Mouse (Mus musculus): Measurements from ENCODE around the gene Prkci. TPM values are rescaled to one million over a fixed set of nuclear protein-coding genes. Genes with fewer than 3 reads are reported as not detected.

Prkci gene
- 15.1 and 19.1 TPM in 2 replicates for polyA plus RNA-seq (2015; fragmentation: Nextera tagmentation; extraction: Ambion mirVana)

- no peaks in the 10 kb centered on the region for H3K9me3 ChIP-seq (replicated peaks)
- H3K4me1 ChIP-seq (replicated peaks), result peaks cover 36% of the 10 kb centered on the region
- peak within 1 kb of the TSS; percentile 64 for H3K4me2 ChIP-seq
- peak within 1 kb of the TSS; percentile 93 for H3K9ac ChIP-seq
- no peaks in the 10 kb centered on the region for H3K27me3 ChIP-seq
- WGBS, result under 1% methylated on average over 49 of the region's 50 CpGs
- H3K4me3 ChIP-seq, result peak within 1 kb of the TSS; percentile 90
- peak; percentile 98 for ATAC-seq (replicated peaks; ENCODE audit: insufficient number of reproducible peaks, insufficient read depth, low FRiP score, low read depth)
- no peaks in the 10 kb centered on the region for H3K36me3 ChIP-seq
- peak within 1 kb of the TSS; percentile 93 for H3K27ac ChIP-seq
These were observed at the start of gene Prkci for GRCm38 (mm10) chr3:30995283-30995898. Gene Prkci (plus strand): TSS chr3:30995747.

- WGBS, result 63% methylated on average over 3 of the region's 3 CpGs
- H3K4me1 ChIP-seq (replicated peaks), result no peaks in the 10 kb centered on the region
- no peaks in the 10 kb centered on the region for H3K9me3 ChIP-seq (replicated peaks)
- peaks cover 45% of the 10 kb centered on the region for H3K36me3 ChIP-seq
- no peak overlapping the region for H3K9ac ChIP-seq
- no peak overlapping the region for H3K4me3 ChIP-seq
- H3K4me2 ChIP-seq, result no peak overlapping the region
- ATAC-seq (replicated peaks; ENCODE audit: insufficient number of reproducible peaks, insufficient read depth, low FRiP score, low read depth), result no peak
- no peak overlapping the region for H3K27ac ChIP-seq
- no peaks in the 10 kb centered on the region for H3K27me3 ChIP-seq
These were observed 43.9 kb upstream of the Prkci start for GRCm38 (mm10) chr3:30951652-30952051.

DNA sequence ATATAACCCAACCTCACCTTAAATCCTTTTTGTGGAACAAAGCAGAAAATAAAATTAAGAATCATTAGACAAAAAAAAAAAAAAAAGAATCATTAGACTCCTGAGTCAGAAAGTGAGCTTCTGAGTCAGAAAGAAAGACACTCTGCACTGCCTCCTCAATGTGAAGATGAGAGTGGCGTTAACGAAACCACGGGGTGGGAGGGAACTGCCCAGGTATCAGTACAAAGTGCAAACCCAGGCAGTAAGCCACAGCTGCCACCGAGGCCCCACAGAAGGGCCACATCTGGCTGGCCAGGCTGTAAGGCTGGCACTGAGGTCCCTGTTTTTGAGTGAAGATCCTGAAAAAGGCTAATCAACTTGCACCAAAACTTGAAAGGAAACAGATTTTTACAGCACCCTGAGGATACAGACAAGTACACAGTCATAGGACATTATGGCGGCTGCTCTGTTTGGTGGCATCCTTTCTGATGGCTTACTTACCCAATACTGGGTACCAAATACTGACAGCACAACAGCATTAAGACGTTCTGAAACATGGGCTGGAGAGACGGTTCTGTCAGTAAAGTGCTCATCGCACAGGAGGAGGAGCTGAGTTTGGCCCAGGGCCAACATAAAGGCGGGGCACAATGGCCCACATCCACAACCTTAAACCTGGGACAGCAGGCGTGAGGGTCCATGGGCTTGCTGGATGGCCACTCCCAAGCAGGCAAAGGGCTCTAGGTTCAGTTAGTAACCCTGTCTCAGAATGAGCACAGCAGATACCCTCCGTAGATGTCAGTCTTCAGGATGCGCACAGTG is 43.1 kb upstream of the Prkci start:
- H3K27ac ChIP-seq, result no peak overlapping the region
- no peak overlapping the region for H3K9ac ChIP-seq
- no peak overlapping the region for H3K4me2 ChIP-seq
- no peaks in the 10 kb centered on the region for H3K27me3 ChIP-seq
- 0 out of 2 replicates have a peak, but pooled peaks have one; percentile 27 for ATAC-seq (replicated peaks; ENCODE audit: insufficient number of reproducible peaks, insufficient read depth, low FRiP score, low read depth)
- peaks cover 45% of the 10 kb centered on the region for H3K36me3 ChIP-seq
- no peaks in the 10 kb centered on the region for H3K4me1 ChIP-seq (replicated peaks)
- 85% methylated on average over 12 of the region's 12 CpGs for WGBS
- no peaks in the 10 kb centered on the region for H3K9me3 ChIP-seq (replicated peaks)
- H3K4me3 ChIP-seq, result no peak overlapping the region

DNA sequence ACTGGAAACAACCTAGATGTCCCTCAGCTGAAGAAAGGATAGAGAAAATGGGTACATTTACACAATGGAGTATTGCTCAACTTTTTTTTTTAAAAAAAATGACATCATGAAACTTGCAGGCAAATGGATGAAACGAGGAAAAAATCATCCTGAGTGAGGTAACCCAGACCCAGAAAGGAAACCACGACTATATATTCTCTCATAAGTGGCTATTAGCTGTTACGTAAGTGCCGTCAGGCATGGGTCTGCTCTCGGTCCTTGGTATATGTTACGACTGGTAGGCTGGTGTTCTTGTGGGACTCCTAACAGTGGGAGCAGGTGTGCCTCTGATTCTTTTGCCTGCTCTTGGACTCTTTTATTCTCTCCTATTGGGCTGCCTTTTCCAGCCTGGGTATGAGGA is 39.2 kb upstream of the Prkci start:
- Histone ChIP-seq H3K36me3 (peaks cover 48% of the 10 kb centered on the region), H3K9ac (no peak overlapping the region), H3K4me1 (replicated peaks) (0 out of 2 replicates have a peak, but pooled peaks cover 6% of the 10 kb centered on the region), H3K4me2 (no peak overlapping the region), H3K4me3 (no peak overlapping the region), H3K9me3 (replicated peaks) (no peaks in the 10 kb centered on the region), H3K27me3 (no peaks in the 10 kb centered on the region), H3K27ac (no peak overlapping the region)
- 91% methylated on average over 6 of the region's 6 CpGs for WGBS
- no peak for ATAC-seq (replicated peaks; ENCODE audit: insufficient number of reproducible peaks, insufficient read depth, low FRiP score, low read depth)

DNA sequence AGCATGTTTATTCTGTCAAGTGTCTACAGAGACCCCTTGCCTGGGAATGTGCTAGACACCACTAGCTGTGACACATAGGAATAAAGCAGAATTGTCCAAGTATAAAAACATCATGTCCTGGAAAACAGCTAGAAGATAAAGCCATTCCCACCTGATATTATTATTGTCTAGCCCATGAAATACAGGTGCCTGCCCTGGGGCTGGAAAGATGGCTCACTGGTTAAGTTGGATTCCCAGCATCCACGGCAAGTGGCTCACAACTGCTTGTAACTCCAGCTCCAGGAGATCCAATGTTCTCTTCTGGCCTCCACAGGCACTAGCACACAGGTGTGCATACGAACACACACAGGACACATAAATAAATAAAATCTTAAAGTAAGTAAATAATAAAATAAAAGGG is 36.8 kb upstream of the Prkci start:
- Histone ChIP-seq H3K36me3 (peaks cover 68% of the 10 kb centered on the region), H3K4me3 (no peak overlapping the region), H3K27ac (peak overlapping the region; percentile 33; the same call in 1 of the 2 replicates), H3K9me3 (replicated peaks) (no peaks in the 10 kb centered on the region), H3K4me1 (replicated peaks) (0 out of 2 replicates have a peak, but pooled peaks cover 6% of the 10 kb centered on the region), H3K27me3 (no peaks in the 10 kb centered on the region), H3K4me2 (no peak overlapping the region), H3K9ac (no peak overlapping the region)
- ATAC-seq (replicated peaks; ENCODE audit: insufficient number of reproducible peaks, insufficient read depth, low FRiP score, low read depth), result no peak
- 69% methylated on average over 2 of the region's 2 CpGs for WGBS

- H3K27me3 ChIP-seq, result no peaks in the 10 kb centered on the region
These were observed 35.4 kb upstream of the Prkci start for GRCm38 (mm10) chr3:30959868-30960831.

GRCm38 (mm10) chr3:30963100-30963499 is 32.4 kb upstream of the Prkci start:
- Histone ChIP-seq H3K36me3 (peaks cover 53% of the 10 kb centered on the region), H3K4me2 (no peak overlapping the region), H3K4me1 (replicated peaks) (peaks cover 10% of the 10 kb centered on the region), H3K4me3 (no peak overlapping the region), H3K9me3 (replicated peaks) (no peaks in the 10 kb centered on the region), H3K9ac (no peak overlapping the region), H3K27me3 (no peaks in the 10 kb centered on the region), H3K27ac (no peak overlapping the region)
- 92% methylated on average over 4 of the region's 4 CpGs for WGBS
- no peak for ATAC-seq (replicated peaks; ENCODE audit: insufficient number of reproducible peaks, insufficient read depth, low FRiP score, low read depth)

More at GRCm38 (mm10) chr3:30959868-30960831, 35.4 kb upstream of the Prkci start:
- H3K4me2 ChIP-seq, result no peak overlapping the region
- no peak overlapping the region for H3K9ac ChIP-seq
- WGBS, result 61% methylated on average over 7 of the region's 7 CpGs
- H3K27ac ChIP-seq, result peak overlapping the region; percentile 33; the same call in 1 of the 2 replicates
- H3K4me3 ChIP-seq, result no peak overlapping the region
- H3K4me1 ChIP-seq (replicated peaks), result 0 out of 2 replicates have a peak, but pooled peaks cover 6% of the 10 kb centered on the region
- peaks cover 70% of the 10 kb centered on the region for H3K36me3 ChIP-seq
- ATAC-seq (replicated peaks; ENCODE audit: insufficient number of reproducible peaks, insufficient read depth, low FRiP score, low read depth), result no peak
- no peaks in the 10 kb centered on the region for H3K9me3 ChIP-seq (replicated peaks)

- Histone ChIP-seq H3K4me3 (no peak overlapping the region), H3K9me3 (replicated peaks) (no peaks in the 10 kb centered on the region), H3K4me1 (replicated peaks) (peaks cover 7% of the 10 kb centered on the region), H3K4me2 (no peak overlapping the region), H3K27ac (no peak overlapping the region), H3K36me3 (peaks cover 46% of the 10 kb centered on the region), H3K27me3 (no peaks in the 10 kb centered on the region), H3K9ac (no peak overlapping the region)
- 97% methylated on average over 3 of the region's 3 CpGs for WGBS
- no peak for ATAC-seq (replicated peaks; ENCODE audit: insufficient number of reproducible peaks, insufficient read depth, low FRiP score, low read depth)
These were observed 31.3 kb upstream of the Prkci start for GRCm38 (mm10) chr3:30964216-30964615.

DNA sequence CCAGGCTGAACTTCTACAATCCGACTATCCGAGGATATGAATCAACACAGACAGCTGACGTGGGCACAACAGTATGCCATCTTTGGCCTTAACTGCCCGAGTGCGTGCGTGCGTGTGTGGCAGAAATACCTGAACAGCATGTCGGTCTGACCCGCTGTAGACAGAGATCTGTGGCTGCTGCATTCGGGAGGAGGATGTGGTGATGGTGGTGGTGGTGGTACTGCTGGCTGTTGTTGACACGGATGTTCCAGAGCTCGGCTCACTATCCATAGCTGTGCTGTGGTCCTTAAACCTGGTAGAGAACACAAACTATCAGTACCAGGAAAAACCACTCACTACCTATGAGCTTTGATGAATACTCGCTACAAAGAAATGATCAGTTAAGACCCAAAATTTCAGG is 29.9 kb upstream of the Prkci start:
- Histone ChIP-seq H3K4me2 (no peak overlapping the region), H3K4me3 (no peak overlapping the region), H3K27ac (no peak overlapping the region), H3K27me3 (no peaks in the 10 kb centered on the region), H3K9ac (no peak overlapping the region), H3K4me1 (replicated peaks) (peaks cover 11% of the 10 kb centered on the region), H3K9me3 (replicated peaks) (no peaks in the 10 kb centered on the region), H3K36me3 (peaks cover 36% of the 10 kb centered on the region)
- WGBS, result 86% methylated on average over 13 of the region's 13 CpGs
- ATAC-seq (replicated peaks; ENCODE audit: insufficient number of reproducible peaks, insufficient read depth, low FRiP score, low read depth), result no peak

DNA sequence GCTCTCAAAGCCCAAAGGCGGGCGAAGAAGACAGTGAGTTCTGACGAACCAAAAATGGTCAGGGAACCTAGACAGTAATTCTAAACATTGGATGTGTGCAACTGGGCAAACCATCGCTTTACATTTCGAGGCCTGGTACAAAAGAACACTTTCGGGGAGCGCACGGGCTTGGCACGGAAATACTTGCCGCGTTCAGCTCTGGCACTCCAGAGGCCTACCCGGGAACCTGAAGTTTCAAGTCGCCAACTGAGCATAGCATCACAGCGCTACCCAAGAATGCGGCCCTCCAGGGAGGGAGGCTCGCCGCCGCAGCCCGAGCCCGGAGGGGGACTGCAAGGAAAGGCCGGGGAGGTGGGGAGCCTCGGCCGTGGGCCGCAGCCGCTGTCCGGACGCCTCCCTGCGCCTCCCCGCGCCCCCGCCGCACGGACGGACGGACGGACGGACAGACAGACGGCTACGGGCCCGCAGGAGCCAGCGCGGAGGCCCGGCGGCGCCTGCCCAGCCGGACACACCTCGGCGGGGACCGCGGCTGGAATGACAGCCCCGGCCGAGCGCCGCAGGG is 26.9 kb upstream of the Prkci start:
- peak overlapping the region; percentile 85 for H3K27ac ChIP-seq
- ATAC-seq (replicated peaks; ENCODE audit: insufficient number of reproducible peaks, insufficient read depth, low FRiP score, low read depth), result peak; percentile 72
- under 1% methylated on average over 47 of the region's 54 CpGs for WGBS
- peak overlapping the region; percentile 68 for H3K4me2 ChIP-seq
- peaks cover 17% of the 10 kb centered on the region for H3K36me3 ChIP-seq
- H3K4me3 ChIP-seq, result peak overlapping the region; percentile 79
- peaks cover 11% of the 10 kb centered on the region for H3K4me1 ChIP-seq (replicated peaks)
- no peaks in the 10 kb centered on the region for H3K27me3 ChIP-seq
- H3K9ac ChIP-seq, result peak overlapping the region; percentile 79
- H3K9me3 ChIP-seq (replicated peaks), result no peaks in the 10 kb centered on the region
